Mouse (Mus musculus) urinary bladder, postnatal 25 days (tissue): ENCODE measurements around the gene Rspo1.

Source experiments
- DNase-seq: peaks from one replicate; pipeline ENCODE4 v3.0.0; 2022; ENCODE audit warnings: low spot score

Gene Rspo1

GRCm38 (mm10) chr4:125029891-125030614 is 43.8 kb downstream of the Rspo1 start:
- DNase-seq = peak; percentile 88

GRCm38 (mm10) chr4:125034341-125034740 is 48.1 kb downstream of the Rspo1 start:
- DNase-seq = no peak

GRCm38 (mm10) chr4:125044454-125044853 is 58.2 kb downstream of the Rspo1 start:
- DNase-seq = no peak

- no peak for DNase-seq
Observed at GRCm38 (mm10) chr4:125055385-125055784, 69.2 kb downstream of the Rspo1 start.

- no peak for DNase-seq
Observed at GRCm38 (mm10) chr4:125056476-125056875, 70.2 kb downstream of the Rspo1 start.

- no peak for DNase-seq
Observed at GRCm38 (mm10) chr4:125057273-125057672, 71.0 kb downstream of the Rspo1 start.

GRCm38 (mm10) chr4:125058033-125058432 is 71.8 kb downstream of the Rspo1 start:
- no peak for DNase-seq
